Comparison of ENCODE assay signal across 9 mouse cellular contexts in genomic region chr2:13672946-13673345, GRCm38 (mm10).
A peak's percentile ranks its signal among the peaks of the same experiment; 100 is the strongest.
DNase-seq lines count a peak whose midpoint lies in the region; ATAC-seq and TF ChIP-seq lines count a peak whose summit lies in the region.
"Had no signal": no experiment of that assay in that cellular context is flagged by ENCODE, and none has a peak within 500 bp of the region (broad histone marks: within the 10 kb centered on the region; RNA-seq: fewer than 3 reads in every experiment).

No protein-coding gene starts in this region.

- H3K4me2 ChIP-seq in forebrain, postnatal 0 days (ENCODE audit: low read depth), result no peak overlapping the region
- H3K4me2 ChIP-seq: neural tube, embryonic 13.5 days had no signal

- no peaks in the 10 kb centered on the region for H3K9me3 ChIP-seq in forebrain, postnatal 0 days (ENCODE audit: low read length)
- no peaks in the 10 kb centered on the region for H3K9me3 ChIP-seq in forebrain, embryonic 10.5 days
- H3K9me3 ChIP-seq: neural tube, embryonic 13.5 days had no signal

- no peaks in the 10 kb centered on the region for H3K27me3 ChIP-seq in forebrain, postnatal 0 days (ENCODE audit: insufficient read depth, low read length)
- H3K27me3 ChIP-seq in forebrain, embryonic 10.5 days (ENCODE audit: poor library complexity, severe bottlenecking), result no peaks in the 10 kb centered on the region
- no peaks in the 10 kb centered on the region for H3K27me3 ChIP-seq in splenic B cell, adult 2 months (ENCODE audit: control insufficient read depth, insufficient read depth, low read length, poor library complexity, severe bottlenecking)
- H3K27me3 ChIP-seq: neural tube, embryonic 13.5 days had no signal

- H3K27ac ChIP-seq in forebrain, postnatal 0 days (ENCODE audit: low read depth, low read length), result no peak overlapping the region
- H3K27ac ChIP-seq in forebrain, embryonic 10.5 days, result no peak overlapping the region
- H3K27ac ChIP-seq: neural tube, embryonic 13.5 days had no signal

- WGBS in forebrain, postnatal 0 days, result 66% methylated on average over 3 of the region's 3 CpGs
- WGBS in forebrain, embryonic 10.5 days, result 67% methylated on average over 3 of the region's 3 CpGs

- H3K36me3 ChIP-seq in forebrain, postnatal 0 days (ENCODE audit: insufficient read depth), result no peaks in the 10 kb centered on the region
- H3K36me3 ChIP-seq in forebrain, embryonic 10.5 days (replicated peaks), result no peaks in the 10 kb centered on the region
- H3K36me3 ChIP-seq in splenic B cell, adult 2 months (ENCODE audit: control insufficient read depth, insufficient read depth, low read length, poor library complexity, severe bottlenecking), result no peaks in the 10 kb centered on the region
- H3K36me3 ChIP-seq: neural tube, embryonic 13.5 days had no signal

- H3K9ac ChIP-seq in forebrain, postnatal 0 days, result no peak overlapping the region
- H3K9ac ChIP-seq: neural tube, embryonic 13.5 days had no signal

- H3K4me3 ChIP-seq in forebrain, postnatal 0 days (ENCODE audit: low read depth, low read length), result no peak overlapping the region
- no peak overlapping the region for H3K4me3 ChIP-seq in forebrain, embryonic 10.5 days
- H3K4me3 ChIP-seq: neural tube, embryonic 13.5 days had no signal

- H3K4me1 ChIP-seq in forebrain, postnatal 0 days (ENCODE audit: insufficient read depth), result no peaks in the 10 kb centered on the region
- H3K4me1 ChIP-seq in forebrain, embryonic 10.5 days, result no peaks in the 10 kb centered on the region

- DNase-seq in forebrain, postnatal 0 days, result no peak
- no peak for DNase-seq in forebrain, embryonic 10.5 days (ENCODE audit: extremely low spot score, low spot score)
- DNase-seq in right cerebral cortex, postnatal 4 days, result peak; percentile 13
- DNase-seq in right cerebral cortex, adult 2 months (ENCODE audit: low spot score in 2 of 2), result no peak
- peak; percentile 25 for DNase-seq in kidney, postnatal 10 days
- peak; percentile 56 for DNase-seq in splenic B cell, adult 2 months (ENCODE audit: low read depth, low spot score)
- no peak for DNase-seq in yolk sac, embryonic 10.5 days (ENCODE audit: low spot score)
- DNase-seq in urinary bladder, adult 2 months (ENCODE audit: low spot score), result no peak

- ATAC-seq in forebrain, postnatal 0 days, result no peak

- peak; percentile 52 for TF ChIP-seq CTCF in forebrain, postnatal 0 days (IDR thresholded peaks at IDR 0.05; ENCODE audit: low read depth)

Comparison
In these comparisons a context has a peak if more than half of its experiments do, and no peak if none do; other contexts are left out.
1. DNase-seq: peak in right cerebral cortex, postnatal 4 days (single experiment), kidney, postnatal 10 days (single experiment) and splenic B cell, adult 2 months (single experiment); none in forebrain, postnatal 0 days (single experiment), forebrain, embryonic 10.5 days (single experiment), right cerebral cortex, adult 2 months (0 of 2), yolk sac, embryonic 10.5 days (single experiment) and urinary bladder, adult 2 months (single experiment).